Mouse (Mus musculus) liver (tissue): ENCODE measurements around the gene Cdc37l1.
A peak's percentile ranks its signal among the peaks of the same experiment; 100 is the strongest.
"Not testable (repeated sequence)": the region's sequence is repeated elsewhere in the genome, so short reads cannot be mapped to it uniquely, and the experiment has no call there.

ENCODE experiments used
- DNase-seq: peaks from one replicate; pipeline ENCODE4 v3.0.0-alpha.2; 2020; ENCODE audit warnings: mixed read lengths

Cdc37l1 gene

DNA sequence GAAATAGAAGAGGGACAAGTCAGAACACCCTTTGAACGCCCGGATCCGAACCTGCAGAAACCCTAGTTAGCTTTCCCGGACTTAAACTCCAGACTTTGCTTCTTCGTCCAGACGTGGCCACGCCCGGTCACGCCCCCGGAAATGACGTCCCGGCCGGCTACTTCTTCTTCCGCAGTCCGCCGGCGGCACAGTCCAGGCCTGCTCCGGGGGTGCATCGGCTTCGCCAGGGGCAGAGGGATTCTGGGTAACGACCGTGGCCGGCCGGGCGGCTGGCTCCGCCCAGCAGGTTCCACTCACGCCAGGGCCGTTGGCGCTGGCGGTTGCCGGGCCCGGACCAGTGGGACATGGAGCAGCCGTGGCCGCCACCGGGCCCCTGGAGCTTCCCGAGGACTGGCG is at the start of gene Cdc37l1:
TSS of gene Cdc37l1 (plus strand) at position 159 of the 396 bp plus-strand sequence.
- DNase-seq = peak; percentile 98

DNA sequence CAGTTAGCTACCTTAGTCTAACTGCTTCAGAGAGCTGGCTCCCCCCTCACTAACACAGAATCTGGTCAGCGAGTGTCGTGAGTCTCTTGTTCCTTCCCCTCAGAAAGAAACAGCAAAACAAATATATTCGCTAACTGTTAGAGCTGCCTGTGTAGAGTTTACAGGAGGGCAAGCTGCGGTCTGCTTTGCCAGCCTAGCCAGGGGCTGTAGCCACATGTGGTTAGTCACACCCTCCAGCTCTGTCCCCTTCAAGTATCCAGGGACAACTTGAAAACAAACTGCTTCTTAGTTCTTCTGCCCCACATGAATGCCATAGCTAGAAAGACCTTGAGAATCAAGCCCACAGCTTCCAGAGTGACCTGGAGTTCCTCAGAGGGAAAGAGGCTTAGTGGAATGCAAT is 48.9 kb upstream of the Cdc37l1 start:
- no peak for DNase-seq

GRCm38 (mm10) chr19:28946782-28947181 is 43.4 kb upstream of the Cdc37l1 start:
- no peak for DNase-seq

DNA sequence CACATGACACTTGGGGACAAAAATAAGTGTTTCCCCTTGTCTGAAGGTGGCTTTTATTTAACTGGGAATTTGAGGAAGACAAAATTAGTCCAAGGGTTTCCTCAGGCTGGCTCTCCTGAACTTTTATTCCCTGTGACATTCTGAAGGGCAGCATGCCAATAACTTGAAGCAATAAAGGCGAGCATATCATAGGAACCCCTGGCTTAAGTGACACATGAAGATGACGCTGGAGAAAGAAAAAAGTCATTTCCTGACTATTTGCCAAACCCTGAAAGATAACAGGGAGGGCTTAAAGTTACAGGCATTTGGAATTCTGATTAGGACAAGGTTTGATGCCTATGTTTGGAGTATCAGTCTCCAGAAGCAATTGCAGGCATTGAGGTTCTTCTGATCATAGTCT is 42.8 kb upstream of the Cdc37l1 start:
- DNase-seq = no peak

- no peak for DNase-seq
These were observed 38.9 kb upstream of the Cdc37l1 start for GRCm38 (mm10) chr19:28951251-28951650.

GRCm38 (mm10) chr19:28963113-28963512 is 27.0 kb upstream of the Cdc37l1 start:
- DNase-seq = no peak

DNA sequence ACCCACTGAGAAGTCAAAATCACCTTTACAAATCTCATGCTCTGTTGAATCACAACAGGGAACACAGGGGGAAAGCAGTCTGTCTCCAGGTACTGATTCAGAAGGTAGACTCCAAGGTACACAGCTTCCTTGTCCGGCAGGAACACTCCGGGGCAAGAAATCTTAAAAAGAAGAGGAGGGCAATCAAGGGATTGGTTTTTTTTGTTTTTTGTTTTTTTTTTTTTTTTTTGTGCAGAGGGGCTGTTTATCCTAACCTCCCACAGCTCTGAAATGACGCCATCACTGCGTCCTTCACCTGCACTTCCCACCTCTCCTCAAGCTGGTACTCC is 26.7 kb upstream of the Cdc37l1 start:
- DNase-seq = no peak

- peak; percentile 82 for DNase-seq
These were observed 26.2 kb upstream of the Cdc37l1 start, which contains the start of gene Plpp6 for GRCm38 (mm10) chr19:28963842-28964551. TSS of gene Plpp6 (plus strand) at chr19:28963953.

- DNase-seq = no peak
These were observed 25.6 kb upstream of the Cdc37l1 start for GRCm38 (mm10) chr19:28964552-28964903.

DNA sequence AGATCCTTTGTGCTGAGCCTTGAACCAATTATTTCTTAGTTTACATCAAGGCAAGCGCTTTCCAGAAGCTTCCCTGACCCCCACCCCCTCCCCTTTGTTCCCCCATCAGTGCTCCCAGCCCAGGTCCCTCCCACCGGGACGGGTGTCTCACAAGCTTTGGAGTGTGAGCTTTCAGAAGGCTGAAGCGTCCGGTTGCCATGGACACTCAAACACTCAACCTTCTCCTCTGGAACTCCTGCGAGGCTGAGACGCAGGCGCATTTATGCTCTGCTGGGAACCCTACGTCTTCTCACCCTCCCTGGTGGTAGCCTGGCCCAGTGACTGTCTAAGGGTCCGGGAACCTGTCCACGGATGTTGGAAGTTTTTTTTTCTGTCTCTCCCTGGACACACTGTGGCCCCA is 22.5 kb upstream of the Cdc37l1 start, which contains the start of gene 4430402I18Rik:
TSS of gene 4430402I18Rik (minus strand) at position 149 of the 400 bp plus-strand sequence.
- no peak for DNase-seq

DNA sequence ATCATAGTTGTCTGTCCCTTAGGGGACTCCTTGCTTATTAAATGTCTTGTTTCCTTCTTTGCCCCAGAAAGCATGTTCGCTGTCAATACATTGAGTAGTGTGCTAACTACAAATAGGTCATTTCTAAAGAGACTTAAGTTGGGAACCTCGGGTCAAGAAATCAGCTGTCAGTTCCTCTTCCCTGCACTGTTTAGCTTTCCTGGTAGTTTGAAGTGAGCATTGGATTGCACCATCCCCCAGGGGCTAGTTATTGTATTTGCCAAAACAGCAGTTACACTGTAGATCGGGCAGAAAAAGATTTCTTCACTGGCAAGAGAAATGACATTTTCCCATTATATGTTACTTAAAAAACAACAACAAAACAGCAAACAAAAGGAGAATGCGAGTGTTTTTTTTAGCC is 22.0 kb upstream of the Cdc37l1 start:
- DNase-seq = no peak

DNA sequence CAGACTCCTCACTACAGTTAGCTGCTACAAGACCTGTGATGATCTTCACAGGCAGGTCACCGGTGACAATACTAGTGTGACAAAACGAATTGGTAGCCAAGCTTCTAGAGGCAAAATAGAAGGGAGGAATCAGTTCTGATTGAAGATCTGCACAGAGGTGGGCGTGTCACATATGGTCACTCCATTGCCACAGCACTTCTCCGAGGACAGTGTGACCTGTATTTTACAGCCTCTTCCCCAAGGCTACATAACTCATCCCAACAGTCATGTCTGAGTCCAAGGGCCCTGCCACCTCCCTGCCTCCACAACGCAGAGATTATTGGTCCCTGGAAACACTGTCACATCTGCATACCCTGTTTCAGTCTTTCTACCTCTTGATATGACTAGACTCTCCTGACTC is 20.9 kb upstream of the Cdc37l1 start:
- no peak for DNase-seq

DNA sequence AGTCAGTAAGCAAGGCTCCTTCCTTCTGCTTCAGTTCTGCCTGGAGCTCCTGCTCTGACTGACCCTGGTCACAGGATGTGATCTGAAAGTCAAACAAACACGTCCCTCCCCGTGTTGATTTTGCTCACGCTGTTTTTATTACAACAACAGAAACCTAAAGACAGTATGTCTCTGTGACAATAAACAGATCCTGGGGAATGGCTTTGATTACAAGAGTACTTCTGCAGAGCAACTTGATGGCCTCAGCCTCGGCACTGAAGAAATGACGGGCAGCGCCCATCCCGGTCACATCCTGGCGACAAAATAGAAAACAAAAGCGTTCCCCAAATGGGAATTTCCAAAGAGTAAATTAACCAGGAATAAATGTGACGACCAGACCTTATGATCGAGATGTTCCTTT is 19.9 kb upstream of the Cdc37l1 start:
- DNase-seq = no peak

DNA sequence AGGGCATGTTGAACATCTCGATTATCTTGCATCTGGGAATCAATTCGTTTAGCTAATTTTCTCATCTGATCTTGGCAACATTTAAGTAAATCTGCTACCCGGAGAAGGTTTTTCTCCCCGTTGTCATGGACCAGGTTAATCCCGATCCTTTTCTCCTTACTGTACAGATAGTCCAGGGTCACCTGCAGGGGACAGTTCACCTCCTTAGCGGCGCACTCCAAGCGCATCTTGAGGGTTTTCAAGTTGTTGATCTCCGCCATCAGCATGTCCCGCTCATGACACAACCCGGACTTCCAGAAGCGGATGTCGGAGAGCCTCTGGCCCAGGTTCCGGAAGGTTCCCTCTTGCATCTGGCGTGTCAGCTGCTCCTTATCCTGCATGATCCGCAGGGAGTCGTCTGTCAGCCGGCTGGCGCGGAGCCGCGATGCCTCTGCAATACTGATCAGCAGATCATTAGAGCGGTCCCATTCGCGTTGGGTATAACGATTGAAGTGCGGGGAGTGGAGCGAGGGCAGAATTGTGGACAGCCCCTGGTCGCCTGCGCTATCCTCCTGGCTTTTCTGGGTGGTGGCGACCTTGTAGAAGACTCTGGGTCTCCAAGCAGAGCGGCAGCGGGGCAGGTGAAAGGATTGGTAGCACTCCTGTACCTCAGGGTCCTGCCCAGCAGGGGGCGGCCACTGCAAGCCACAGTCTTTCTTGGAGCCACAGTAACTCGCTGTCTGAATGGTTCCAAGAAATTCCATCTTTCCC is 15.1 kb upstream of the Cdc37l1 start:
- DNase-seq = peak; percentile 81

- no peak for DNase-seq
These were observed 7.5 kb upstream of the Cdc37l1 start for GRCm38 (mm10) chr19:28982617-28983016.

- no peak for DNase-seq
These were observed 637 bp upstream of the Cdc37l1 start for GRCm38 (mm10) chr19:28989515-28989914.

DNA sequence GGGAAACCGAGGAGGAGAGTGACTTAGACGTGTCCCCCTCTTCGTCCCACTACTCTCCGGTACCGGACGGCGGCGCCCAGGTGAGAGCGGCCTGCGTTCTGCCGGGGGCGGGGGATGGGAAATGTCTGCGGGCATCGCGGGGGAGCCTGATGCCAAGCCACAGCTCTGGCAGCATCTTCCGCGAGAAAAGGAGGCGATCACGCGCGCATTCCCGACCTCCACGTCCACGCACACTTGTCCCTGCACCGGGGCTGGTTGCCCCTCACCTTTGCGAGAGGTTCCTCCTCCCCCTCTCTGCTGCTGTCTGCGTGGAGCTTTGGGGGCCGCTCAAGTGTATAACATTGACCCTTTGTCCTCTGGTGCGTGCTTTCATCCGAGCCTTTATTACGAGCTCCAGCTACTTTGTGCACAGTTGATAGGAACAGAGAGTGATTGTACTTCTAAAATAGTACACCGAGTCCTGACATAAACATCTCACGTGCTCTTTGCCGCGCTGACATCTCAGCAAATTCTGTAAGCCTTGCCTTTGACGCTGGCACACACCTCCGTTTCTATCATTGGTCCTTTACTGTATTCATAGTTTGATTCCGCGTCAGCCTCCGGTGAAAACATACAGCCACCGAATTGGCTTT is 554 bp downstream of the Cdc37l1 start:
- DNase-seq = peak; percentile 35

DNA sequence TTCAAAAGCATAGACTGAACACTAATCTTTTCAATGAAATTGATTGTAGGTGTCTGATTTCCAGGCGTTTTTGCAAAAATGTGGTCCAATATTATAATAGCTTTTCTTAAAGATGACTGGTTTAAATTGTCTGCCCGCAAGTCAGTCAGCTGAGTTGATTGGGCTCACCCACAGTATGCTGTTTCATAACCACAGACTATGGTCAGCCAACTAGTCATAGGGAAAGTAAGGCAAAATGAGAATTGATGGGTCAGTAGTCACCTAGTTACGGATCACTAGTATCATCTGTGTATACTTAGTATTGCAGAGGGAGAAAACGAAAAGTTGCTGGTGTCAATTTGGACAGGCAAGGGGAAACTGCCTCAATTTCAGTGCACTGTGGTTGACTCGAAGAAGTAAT is 1.2 kb downstream of the Cdc37l1 start:
- DNase-seq = no peak

GRCm38 (mm10) chr19:28994870-28995269 is 4.7 kb downstream of the Cdc37l1 start:
- DNase-seq = no peak

DNA sequence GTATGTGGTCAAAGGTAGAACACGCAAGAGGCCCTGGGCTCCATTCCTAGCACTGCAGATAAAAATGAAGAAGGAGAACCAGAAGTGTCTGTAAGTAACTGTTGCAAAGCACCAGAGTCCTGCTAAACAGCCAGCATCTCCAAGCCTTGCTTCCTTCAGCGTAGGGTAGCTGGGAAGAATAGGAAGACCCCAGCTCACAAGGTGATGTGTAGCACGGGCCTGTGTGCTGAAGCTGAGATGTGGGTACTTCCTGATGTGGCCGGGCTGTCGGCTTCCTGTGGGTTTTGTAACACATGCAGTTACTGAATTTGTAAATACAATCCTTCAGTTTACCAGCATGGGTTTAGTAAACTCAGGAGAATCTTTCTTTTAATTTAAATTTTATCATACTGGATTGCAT is 5.2 kb downstream of the Cdc37l1 start:
- no peak for DNase-seq

- no peak for DNase-seq
These were observed 8.0 kb downstream of the Cdc37l1 start for GRCm38 (mm10) chr19:28997976-28998630.

DNA sequence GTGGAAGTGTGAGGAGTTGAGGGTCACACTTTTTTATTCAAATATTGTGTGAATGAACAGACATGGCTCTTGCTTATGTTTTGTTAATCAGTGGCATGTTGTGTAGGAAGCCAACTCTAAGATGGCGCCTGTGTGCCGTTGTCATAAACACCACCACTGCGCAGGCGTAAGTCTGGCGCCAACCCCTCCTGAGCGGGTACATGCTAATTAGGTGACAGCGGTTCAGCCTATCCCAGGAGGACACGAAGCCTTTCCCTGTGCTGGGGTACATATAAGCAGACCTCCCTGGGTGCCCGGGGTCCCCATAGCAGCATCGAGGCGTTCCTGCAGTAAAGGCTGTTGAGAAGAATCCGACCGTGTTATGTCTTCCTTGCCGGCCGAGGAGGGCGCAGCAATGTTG is 10.2 kb downstream of the Cdc37l1 start:
- DNase-seq = not testable (repeated sequence)

GRCm38 (mm10) chr19:29008069-29008706 is 18.0 kb downstream of the Cdc37l1 start:
- DNase-seq = no peak
